Mouse (Mus musculus): Measurements from ENCODE around the gene Edn2.

Edn2 gene
- long read RNA-seq, experiment 1: 0 reads
- long read RNA-seq, experiment 2: 0 reads

GRCm38 (mm10) chr4:120161166-120161949, at the start of gene Edn2:
Edn2 (plus strand) TSS chr4:120161206.
- intact Hi-C loops (cut with DNase I): no loop called here

DNA sequence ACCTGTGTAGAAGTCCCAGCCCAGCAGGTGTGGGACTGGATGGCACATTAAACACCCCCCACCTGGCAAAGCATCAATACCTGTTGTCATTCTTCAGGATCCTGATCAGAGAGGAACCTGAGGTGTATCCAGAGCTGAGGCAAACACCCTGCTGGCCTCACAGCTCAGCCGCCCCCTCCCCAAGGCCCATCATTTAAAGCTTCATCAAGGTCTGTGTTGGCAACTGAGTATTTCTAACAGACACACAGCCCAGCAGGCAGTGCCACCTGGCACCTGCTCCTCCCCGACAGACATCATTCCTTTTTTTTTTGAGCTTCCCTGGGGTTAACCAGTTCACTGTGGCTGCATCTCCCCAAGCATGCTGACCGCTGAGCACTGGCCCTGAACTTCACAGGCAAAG, 45.5 kb upstream of the Edn2 start:
- intact Hi-C loops (cut with DNase I): no loop called here

DNA sequence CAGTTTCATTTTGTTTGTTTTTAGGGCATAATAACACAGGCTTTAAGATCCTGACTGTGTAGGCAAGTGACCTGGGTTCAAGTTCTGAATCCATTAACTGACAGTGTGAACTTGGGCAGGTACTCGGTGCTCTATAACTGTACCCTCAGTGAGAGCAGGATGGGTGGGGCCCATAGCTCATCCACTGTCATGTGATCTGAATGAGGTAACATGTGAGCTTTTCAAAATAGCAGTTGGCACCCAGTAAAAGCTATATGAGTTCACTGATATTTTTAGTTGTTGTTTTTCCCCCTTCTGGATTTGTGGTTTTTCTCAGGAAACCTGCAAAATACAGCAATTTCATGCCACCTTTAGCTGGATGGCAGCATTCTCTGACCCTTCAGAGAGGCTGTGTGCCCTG, 44.7 kb upstream of the Edn2 start:
- intact Hi-C loops (cut with DNase I): no loop called here

DNA sequence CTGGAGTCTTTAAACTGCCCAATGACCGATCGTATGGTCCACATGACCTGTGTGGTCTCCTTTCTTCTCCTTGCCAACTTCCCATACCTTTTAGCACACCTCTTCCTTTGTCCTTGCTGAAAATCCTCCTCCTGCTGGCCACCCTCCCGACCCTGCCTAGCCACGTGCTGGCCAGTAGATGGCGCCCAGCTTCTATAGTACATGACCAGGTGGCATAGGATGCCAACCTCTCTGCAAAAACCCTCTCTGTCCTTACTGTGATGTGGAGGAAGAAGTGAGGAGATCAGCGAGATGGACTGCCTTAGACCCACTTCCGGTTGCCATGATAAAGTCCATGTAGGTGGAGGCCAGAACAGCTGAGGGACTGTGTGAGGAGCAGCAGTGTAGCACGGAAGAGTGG, 40.7 kb upstream of the Edn2 start:
- intact Hi-C loops (cut with DNase I): loop anchor here (5.0 kb wide), 1 partner anchor 97 kb away; no protein-coding TSS in a partner anchor

DNA sequence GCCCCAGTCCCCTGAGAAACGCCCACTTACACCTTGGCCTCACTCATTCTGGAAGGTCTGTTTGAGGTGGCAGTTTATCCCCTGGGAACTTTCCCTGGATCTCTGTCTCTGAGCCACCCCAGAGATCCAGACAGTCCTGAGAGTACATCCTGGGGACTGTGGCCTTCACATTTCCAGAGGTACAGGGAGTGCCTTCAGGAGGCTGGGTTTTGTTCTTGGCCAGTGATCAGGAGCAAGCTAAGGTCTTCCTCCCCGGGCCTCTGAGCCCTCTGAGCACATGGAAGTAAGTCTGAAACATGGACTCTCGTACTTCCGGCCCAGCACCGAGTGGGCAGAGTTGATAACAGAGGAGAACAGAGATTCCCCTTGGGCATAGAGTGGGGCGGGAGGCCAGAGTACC, 36.4 kb upstream of the Edn2 start:
- intact Hi-C loops (cut with DNase I): loop anchor here (5.0 kb wide), 2 partner anchors 93 to 258 kb away; no protein-coding TSS in a partner anchor

- intact Hi-C loops (cut with DNase I): loop anchor here (5.0 kb wide), 1 partner anchor 256 kb away; no protein-coding TSS in a partner anchor
These were observed 35.0 kb upstream of the Edn2 start for GRCm38 (mm10) chr4:120126047-120126446.

DNA sequence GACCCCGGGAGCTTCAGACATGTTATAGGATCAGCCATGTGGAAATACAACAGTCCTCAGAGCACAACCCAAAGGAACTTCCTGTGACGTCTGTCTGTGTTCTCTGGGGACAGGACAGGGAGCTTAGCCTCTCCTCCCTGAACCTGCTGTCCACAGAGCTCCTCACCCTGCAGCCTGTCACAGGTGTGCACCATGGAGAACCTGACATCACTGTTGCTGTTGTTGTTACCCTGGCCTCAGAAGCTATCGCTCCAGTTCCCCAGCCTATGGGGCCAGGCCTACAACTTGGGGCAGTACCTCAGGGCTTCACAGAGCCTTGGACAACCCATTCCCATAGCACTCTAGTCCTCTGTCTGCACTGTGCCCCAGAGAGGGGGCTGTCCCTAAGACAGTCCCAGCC, 33.7 kb upstream of the Edn2 start:
- intact Hi-C loops (cut with DNase I): loop anchor here (5.0 kb wide), 1 partner anchor 255 kb away; no protein-coding TSS in a partner anchor

DNA sequence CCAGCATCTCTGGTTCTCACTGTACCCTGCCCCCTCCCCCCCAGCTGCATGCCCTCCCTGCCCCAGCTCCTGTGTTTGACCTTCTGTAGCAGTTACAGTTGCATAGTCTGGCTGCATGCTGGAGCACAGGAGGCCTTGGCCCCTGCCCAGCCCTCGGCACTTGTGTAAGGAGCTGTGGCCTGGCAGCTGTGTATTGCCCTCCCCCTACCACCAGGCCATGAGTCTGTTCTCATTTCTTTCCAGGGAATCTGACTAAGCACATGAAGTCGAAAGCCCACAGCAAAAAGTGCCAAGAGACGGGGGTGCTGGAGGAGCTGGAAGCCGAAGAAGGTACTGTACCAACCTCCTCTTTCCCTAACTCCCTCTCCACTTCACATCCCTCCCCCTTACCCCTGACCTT, 33.0 kb upstream of the Edn2 start:
- intact Hi-C loops (cut with DNase I): loop anchor here (5.0 kb wide), 1 partner anchor 254 kb away; no protein-coding TSS in a partner anchor

- intact Hi-C loops (cut with DNase I): loop anchor here (5.0 kb wide), 1 partner anchor 253 kb away; no protein-coding TSS in a partner anchor
These were observed 31.6 kb upstream of the Edn2 start for GRCm38 (mm10) chr4:120129233-120129885.

DNA sequence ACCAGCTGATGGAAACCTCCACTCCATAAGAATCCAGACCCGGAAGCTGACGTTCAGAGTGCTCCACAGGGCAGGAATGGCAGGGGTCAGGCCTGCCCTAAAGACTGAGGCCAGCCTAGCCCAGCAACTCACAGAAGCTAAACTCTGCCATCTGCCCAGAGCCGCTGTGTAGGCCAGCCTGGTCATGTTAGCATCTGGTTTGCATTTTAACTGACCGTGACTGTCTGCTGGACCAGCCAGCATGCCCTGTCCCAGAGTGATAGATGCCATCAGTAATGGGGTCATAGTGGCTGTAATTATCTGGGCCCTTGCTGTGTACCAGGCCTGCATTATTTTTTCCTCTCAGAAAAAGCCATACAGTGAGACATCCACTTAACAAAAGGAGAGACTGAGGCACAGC, 30.1 kb upstream of the Edn2 start:
- intact Hi-C loops (cut with DNase I): no loop called here

- intact Hi-C loops (cut with DNase I): no loop called here
These were observed 29.4 kb upstream of the Edn2 start for GRCm38 (mm10) chr4:120131441-120132220.

DNA sequence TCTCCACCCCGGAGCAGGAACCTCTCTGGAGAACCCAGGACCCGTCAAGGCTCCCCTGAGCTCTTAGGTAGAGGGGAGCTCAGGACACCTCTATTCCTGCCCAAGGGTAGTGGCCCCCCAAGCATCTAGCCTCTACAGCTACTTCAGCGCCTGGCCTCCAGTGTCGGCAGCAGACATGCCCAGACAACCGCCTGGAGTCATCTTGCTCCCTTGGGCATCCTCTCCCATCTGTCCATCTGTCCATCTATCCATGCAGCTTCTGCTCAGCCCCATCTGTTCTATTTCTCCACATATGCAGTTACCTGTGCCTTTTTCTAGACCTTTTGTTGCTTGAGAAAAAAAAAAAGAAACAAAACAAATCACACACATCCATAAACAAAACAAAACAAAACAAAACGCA, 26.8 kb upstream of the Edn2 start:
- intact Hi-C loops (cut with DNase I): no loop called here

- intact Hi-C loops (cut with DNase I): no loop called here
These were observed 19.2 kb upstream of the Edn2 start for GRCm38 (mm10) chr4:120141810-120142209.

GRCm38 (mm10) chr4:120142905-120143304, 18.1 kb upstream of the Edn2 start:
- intact Hi-C loops (cut with DNase I): no loop called here

- intact Hi-C loops (cut with DNase I): no loop called here
These were observed 16.7 kb upstream of the Edn2 start for GRCm38 (mm10) chr4:120144343-120144742.

DNA sequence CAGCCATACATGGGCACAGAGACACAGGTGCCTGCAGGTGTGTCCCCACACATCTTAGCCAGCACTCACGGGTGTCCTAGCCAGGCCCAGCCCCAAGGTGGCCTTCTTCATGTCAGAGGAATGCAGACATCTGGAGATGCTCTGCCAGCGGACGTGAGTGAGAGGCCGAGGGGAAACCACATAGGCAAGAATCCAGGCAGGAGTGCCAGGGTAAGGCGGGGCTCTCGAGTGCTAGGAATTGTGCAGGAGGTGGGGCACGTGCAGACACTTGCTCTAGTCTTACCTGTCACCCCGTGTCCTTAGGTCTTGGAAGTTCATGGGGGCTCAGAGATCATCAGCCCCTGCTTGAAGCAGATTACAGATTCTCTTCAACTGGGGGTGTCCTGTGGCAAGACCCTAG, 15.1 kb upstream of the Edn2 start:
- intact Hi-C loops (cut with DNase I): no loop called here

GRCm38 (mm10) chr4:120148291-120149141, 12.5 kb upstream of the Edn2 start:
- intact Hi-C loops (cut with DNase I): no loop called here

DNA sequence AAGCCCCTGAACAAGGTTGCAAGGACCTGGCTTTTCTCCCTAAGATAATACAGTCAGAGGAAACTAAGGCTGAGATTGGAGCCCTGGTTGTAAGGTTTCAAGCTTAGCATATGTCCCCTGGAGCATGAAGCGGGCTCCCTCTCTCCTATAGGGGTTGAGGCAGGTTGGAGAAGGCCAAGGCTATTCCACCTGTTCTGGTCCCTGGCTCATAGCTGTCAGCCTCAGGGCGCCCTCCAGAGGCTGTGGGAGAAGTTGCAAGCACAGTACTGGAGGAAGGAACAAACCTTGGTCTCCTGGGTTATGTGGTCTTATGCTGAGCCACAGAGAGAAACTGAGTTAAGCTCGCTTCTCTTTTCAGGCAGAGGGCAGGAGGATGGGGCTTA, 11.9 kb upstream of the Edn2 start:
- intact Hi-C loops (cut with DNase I): no loop called here

DNA sequence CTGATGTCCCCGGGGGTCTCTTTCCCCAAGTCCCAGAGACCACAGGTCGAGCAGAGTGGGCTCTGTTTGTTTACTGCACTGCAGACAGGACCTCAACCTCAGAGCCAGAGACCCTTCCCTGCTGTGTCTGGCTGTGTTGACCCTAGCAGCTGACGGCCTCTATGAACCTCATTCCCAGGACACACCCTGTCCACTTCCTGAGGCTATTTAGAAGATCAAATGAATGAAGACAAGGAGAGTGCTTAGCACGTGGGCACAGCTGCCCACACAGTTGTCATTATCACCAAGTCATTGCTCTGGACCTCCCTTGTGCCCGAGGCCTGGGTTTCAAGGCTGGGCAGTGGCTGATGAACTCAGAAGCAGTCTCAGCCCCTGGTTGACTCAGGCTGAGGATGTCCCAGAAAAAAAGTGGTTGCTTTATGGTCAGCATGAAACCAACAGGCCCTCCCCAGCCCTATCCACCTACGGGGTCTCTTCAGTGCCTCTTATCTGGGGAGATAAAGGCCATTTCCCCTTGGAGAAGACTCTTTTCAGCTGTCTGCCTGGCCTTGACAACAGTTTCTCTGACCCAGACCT, 10.6 kb upstream of the Edn2 start:
- intact Hi-C loops (cut with DNase I): no loop called here

- intact Hi-C loops (cut with DNase I): no loop called here
These were observed 9.1 kb upstream of the Edn2 start for GRCm38 (mm10) chr4:120151906-120152305.
